Mouse (Mus musculus): ENCODE measurements around the gene Lrmda. TPM values are rescaled to one million over a fixed set of nuclear protein-coding genes. Genes with fewer than 3 reads are reported as not detected.

Gene Lrmda
- total and polyA plus RNA-seq, 2 experiments from 2014 or later: 0.38 to 0.82 TPM

- no peak overlapping the region for H3K4me3 ChIP-seq (ENCODE audit: low read depth, low read length)
- H3K27me3 ChIP-seq (ENCODE audit: control insufficient read depth, insufficient read depth, low read length): no peaks in the 10 kb centered on the region
- no peaks in the 10 kb centered on the region for H3K4me1 ChIP-seq (ENCODE audit: control insufficient read depth, insufficient read depth)
- TF ChIP-seq EP300 (IDR thresholded peaks at IDR 0.05; ENCODE audit: low read depth) (no peak), CTCF (IDR thresholded peaks at IDR 0.05; ENCODE audit: low read depth) (no peak)
- H3K9ac ChIP-seq (replicated peaks; ENCODE audit: low read depth, low read length): no peak overlapping the region
- H3K4me2 ChIP-seq (ENCODE audit: low read depth, low read length): no peak overlapping the region
- ATAC-seq (ENCODE audit: insufficient read depth, low read depth) (no peak), DNase-seq (ENCODE audit: low spot score) (no peak)
- 91% methylated on average over 12 of the region's 12 CpGs for WGBS
- no peaks in the 10 kb centered on the region for H3K36me3 ChIP-seq (replicated peaks; ENCODE audit: control insufficient read depth, insufficient read depth, low read length)
- H3K9me3 ChIP-seq (replicated peaks; ENCODE audit: control insufficient read depth, low read length): no peaks in the 10 kb centered on the region
- H3K27ac ChIP-seq (ENCODE audit: low read depth): no peak overlapping the region
These were observed 17.4 kb downstream of the Lrmda start for GRCm38 (mm10) chr14:22036802-22037497.

GRCm38 (mm10) chr14:22037498-22038131 lies 18.1 kb downstream of the Lrmda start:
- Histone ChIP-seq H3K9me3 (replicated peaks; ENCODE audit: control insufficient read depth, low read length) (no peaks in the 10 kb centered on the region), H3K27me3 (ENCODE audit: control insufficient read depth, insufficient read depth, low read length) (no peaks in the 10 kb centered on the region), H3K4me2 (ENCODE audit: low read depth, low read length) (no peak overlapping the region), H3K9ac (replicated peaks; ENCODE audit: low read depth, low read length) (no peak overlapping the region), H3K36me3 (replicated peaks; ENCODE audit: control insufficient read depth, insufficient read depth, low read length) (no peaks in the 10 kb centered on the region), H3K4me1 (ENCODE audit: control insufficient read depth, insufficient read depth) (no peaks in the 10 kb centered on the region), H3K4me3 (ENCODE audit: low read depth, low read length) (no peak overlapping the region), H3K27ac (ENCODE audit: low read depth) (no peak overlapping the region)
- TF ChIP-seq EP300 (IDR thresholded peaks at IDR 0.05; ENCODE audit: low read depth) (no peak), CTCF (IDR thresholded peaks at IDR 0.05; ENCODE audit: low read depth) (no peak)
- DNase-seq (ENCODE audit: low spot score): no peak
- 84% methylated on average over 16 of the region's 16 CpGs for WGBS
- no peak for ATAC-seq (ENCODE audit: insufficient read depth, low read depth)

DNA sequence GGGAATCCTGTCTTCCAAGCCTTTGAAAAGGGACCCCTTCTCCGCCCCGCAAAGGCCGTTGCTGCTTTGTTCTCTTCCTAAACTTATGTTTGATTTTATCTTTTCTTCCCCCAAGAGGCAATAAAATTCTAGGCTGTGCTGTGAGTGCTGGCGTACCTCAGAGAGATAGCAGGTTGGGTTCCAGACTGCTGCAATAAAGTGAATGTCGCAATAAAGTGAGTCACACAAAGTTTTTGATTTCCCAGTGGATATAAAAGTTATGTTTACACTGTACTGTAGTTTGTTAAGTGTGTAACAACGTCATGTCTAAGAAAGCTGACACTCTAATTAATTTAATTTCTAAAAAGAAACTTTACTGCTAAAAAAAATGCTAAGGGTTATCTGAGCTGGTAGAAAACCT lies 22.6 kb downstream of the Lrmda start:
- H3K4me2 ChIP-seq (ENCODE audit: low read depth, low read length): no peak overlapping the region
- WGBS: 80% methylated on average over 6 of the region's 6 CpGs
- H3K9ac ChIP-seq (replicated peaks; ENCODE audit: low read depth, low read length): no peak overlapping the region

DNA sequence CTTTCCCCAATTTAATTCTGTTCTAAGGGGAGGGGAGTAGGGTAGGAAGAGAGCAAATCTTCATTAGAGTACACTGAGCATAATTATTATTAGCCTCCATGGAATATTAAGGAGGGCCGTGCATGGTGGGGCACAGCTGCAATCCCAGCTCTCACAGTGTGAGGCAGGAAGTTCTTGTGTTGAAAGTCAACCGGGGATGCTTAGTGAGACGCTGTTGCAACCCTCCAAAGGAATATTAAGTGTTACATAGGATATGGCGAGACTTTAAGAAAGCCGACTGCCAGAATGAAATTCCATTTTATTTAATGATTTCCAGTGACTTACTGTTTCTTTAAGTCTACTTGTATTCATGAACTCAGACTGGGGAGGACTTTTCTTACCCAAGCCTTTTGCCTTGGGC lies 23.9 kb downstream of the Lrmda start:
- Histone ChIP-seq H3K27ac (ENCODE audit: low read depth) (no peak overlapping the region), H3K4me3 (ENCODE audit: low read depth, low read length) (no peak overlapping the region), H3K27me3 (ENCODE audit: control insufficient read depth, insufficient read depth, low read length) (no peaks in the 10 kb centered on the region), H3K9me3 (replicated peaks; ENCODE audit: control insufficient read depth, low read length) (no peaks in the 10 kb centered on the region), H3K4me2 (ENCODE audit: low read depth, low read length) (no peak overlapping the region), H3K36me3 (replicated peaks; ENCODE audit: control insufficient read depth, insufficient read depth, low read length) (no peaks in the 10 kb centered on the region), H3K9ac (replicated peaks; ENCODE audit: low read depth, low read length) (no peak overlapping the region), H3K4me1 (ENCODE audit: control insufficient read depth, insufficient read depth) (no peaks in the 10 kb centered on the region)
- no peak for DNase-seq (ENCODE audit: low spot score)
- TF ChIP-seq EP300 (IDR thresholded peaks at IDR 0.05; ENCODE audit: low read depth) (no peak), CTCF (IDR thresholded peaks at IDR 0.05; ENCODE audit: low read depth) (no peak)
- ATAC-seq (ENCODE audit: insufficient read depth, low read depth): no peak
- WGBS: 77% methylated on average over 5 of the region's 5 CpGs

More for the DNA sequence above, 22.6 kb downstream of the Lrmda start:
- no peaks in the 10 kb centered on the region for H3K36me3 ChIP-seq (replicated peaks; ENCODE audit: control insufficient read depth, insufficient read depth, low read length)
- H3K9me3 ChIP-seq (replicated peaks; ENCODE audit: control insufficient read depth, low read length): no peaks in the 10 kb centered on the region
- H3K4me3 ChIP-seq (ENCODE audit: low read depth, low read length): no peak overlapping the region
- H3K27ac ChIP-seq (ENCODE audit: low read depth): no peak overlapping the region
- no peaks in the 10 kb centered on the region for H3K4me1 ChIP-seq (ENCODE audit: control insufficient read depth, insufficient read depth)
- no peak for ATAC-seq (ENCODE audit: insufficient read depth, low read depth)
- TF ChIP-seq CTCF (IDR thresholded peaks at IDR 0.05; ENCODE audit: low read depth) (no peak), EP300 (IDR thresholded peaks at IDR 0.05; ENCODE audit: low read depth) (no peak)
- no peaks in the 10 kb centered on the region for H3K27me3 ChIP-seq (ENCODE audit: control insufficient read depth, insufficient read depth, low read length)
- no peak for DNase-seq (ENCODE audit: low spot score)

DNA sequence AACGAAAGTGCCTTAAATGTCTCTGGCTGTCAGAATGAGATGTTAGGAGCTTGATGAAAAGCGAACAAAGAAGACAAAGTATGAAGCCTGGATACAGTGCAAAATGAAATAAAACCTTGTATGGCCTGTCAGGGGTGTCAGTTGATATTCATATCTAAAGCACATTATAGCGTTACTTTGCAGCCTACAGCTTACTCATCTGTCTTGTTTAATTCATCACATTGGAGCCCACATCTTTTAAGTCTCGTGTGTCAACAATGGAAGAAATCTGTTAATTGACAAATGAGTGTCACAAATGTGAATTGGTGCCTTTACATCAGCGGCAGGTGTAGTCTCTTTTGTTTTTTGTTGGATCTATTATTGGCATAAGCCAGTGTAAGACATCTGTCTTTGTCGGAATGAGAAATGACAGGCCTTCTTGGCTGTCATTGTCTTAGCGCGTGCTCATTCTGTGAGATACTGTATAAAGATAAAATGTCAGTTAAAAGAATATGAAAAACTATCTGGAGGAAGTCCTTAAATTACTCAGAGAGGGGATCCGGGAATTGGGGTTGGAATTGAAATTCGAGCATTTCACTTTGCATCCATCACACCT lies 26.8 kb downstream of the Lrmda start:
- Histone ChIP-seq H3K4me1 (ENCODE audit: control insufficient read depth, insufficient read depth) (no peaks in the 10 kb centered on the region), H3K9me3 (replicated peaks; ENCODE audit: control insufficient read depth, low read length) (no peaks in the 10 kb centered on the region), H3K9ac (replicated peaks; ENCODE audit: low read depth, low read length) (no peak overlapping the region), H3K36me3 (replicated peaks; ENCODE audit: control insufficient read depth, insufficient read depth, low read length) (no peaks in the 10 kb centered on the region), H3K4me3 (ENCODE audit: low read depth, low read length) (no peak overlapping the region), H3K4me2 (ENCODE audit: low read depth, low read length) (no peak overlapping the region), H3K27ac (ENCODE audit: low read depth) (no peak overlapping the region), H3K27me3 (ENCODE audit: control insufficient read depth, insufficient read depth, low read length) (no peaks in the 10 kb centered on the region)
- no peak for ATAC-seq (ENCODE audit: insufficient read depth, low read depth)
- DNase-seq (ENCODE audit: low spot score): no peak
- 76% methylated on average over 10 of the region's 10 CpGs for WGBS
- TF ChIP-seq CTCF (IDR thresholded peaks at IDR 0.05; ENCODE audit: low read depth): no peak
- TF ChIP-seq EP300 (IDR thresholded peaks at IDR 0.05; ENCODE audit: low read depth): no peak

Measured in heart, postnatal 0 days (tissue).